Mouse (Mus musculus): ENCODE measurements around the gene Pmpcb. TPM values are rescaled to one million over a fixed set of nuclear protein-coding genes. Genes with fewer than 3 reads are reported as not detected.
A peak's percentile ranks its signal among the peaks of the same experiment; 100 is the strongest.

Pmpcb gene
- total RNA-seq, 2 experiments from 2014 or later = 67.3 to 124 TPM

GRCm38 (mm10) chr5:21729107-21729506 is 7.8 kb upstream of the Pmpcb start:
- ATAC-seq (replicated peaks; ENCODE audit: poor library complexity, severe bottlenecking) = no peak

- ATAC-seq (replicated peaks; ENCODE audit: poor library complexity, severe bottlenecking) = no peak
These were observed 4.6 kb upstream of the Pmpcb start for GRCm38 (mm10) chr5:21732177-21732911.

- ATAC-seq (replicated peaks; ENCODE audit: poor library complexity, severe bottlenecking) = no peak
These were observed 4.0 kb upstream of the Pmpcb start for GRCm38 (mm10) chr5:21732930-21733329.

GRCm38 (mm10) chr5:21735100-21735499 is 1.8 kb upstream of the Pmpcb start:
- no peak for ATAC-seq (replicated peaks; ENCODE audit: poor library complexity, severe bottlenecking)

- peak; percentile 79 for ATAC-seq (replicated peaks; ENCODE audit: poor library complexity, severe bottlenecking)
These were observed 1.4 kb upstream of the Pmpcb start for GRCm38 (mm10) chr5:21735584-21735983.

- no peak for ATAC-seq (replicated peaks; ENCODE audit: poor library complexity, severe bottlenecking)
These were observed 895 bp upstream of the Pmpcb start for GRCm38 (mm10) chr5:21736046-21736445.

- ATAC-seq (replicated peaks; ENCODE audit: poor library complexity, severe bottlenecking) = no peak
These were observed 679 bp downstream of the Pmpcb start for GRCm38 (mm10) chr5:21737620-21738019.

GRCm38 (mm10) chr5:21739120-21739519 is 2.2 kb downstream of the Pmpcb start:
- no peak for ATAC-seq (replicated peaks; ENCODE audit: poor library complexity, severe bottlenecking)

- ATAC-seq (replicated peaks; ENCODE audit: poor library complexity, severe bottlenecking) = no peak
These were observed 2.9 kb downstream of the Pmpcb start for GRCm38 (mm10) chr5:21739881-21740280.

GRCm38 (mm10) chr5:21743606-21744005 is 6.7 kb downstream of the Pmpcb start:
- ATAC-seq (replicated peaks; ENCODE audit: poor library complexity, severe bottlenecking) = no peak

GRCm38 (mm10) chr5:21744651-21745050 is 7.7 kb downstream of the Pmpcb start:
- no peak for ATAC-seq (replicated peaks; ENCODE audit: poor library complexity, severe bottlenecking)

GRCm38 (mm10) chr5:21745966-21746365 is 9.0 kb downstream of the Pmpcb start:
- no peak for ATAC-seq (replicated peaks; ENCODE audit: poor library complexity, severe bottlenecking)

- ATAC-seq (replicated peaks; ENCODE audit: poor library complexity, severe bottlenecking) = peak; percentile 40; the same call in 1 of the 2 replicates
These were observed 31.6 kb downstream of the Pmpcb start for GRCm38 (mm10) chr5:21768506-21768905.

GRCm38 (mm10) chr5:21769841-21770240 is 32.9 kb downstream of the Pmpcb start:
- ATAC-seq (replicated peaks; ENCODE audit: poor library complexity, severe bottlenecking) = no peak

- no peak for ATAC-seq (replicated peaks; ENCODE audit: poor library complexity, severe bottlenecking)
These were observed 39.5 kb downstream of the Pmpcb start for GRCm38 (mm10) chr5:21776491-21776890.

GRCm38 (mm10) chr5:21784161-21785052 is 47.5 kb downstream of the Pmpcb start:
- ATAC-seq (replicated peaks; ENCODE audit: poor library complexity, severe bottlenecking) = peak; percentile 43

GRCm38 (mm10) chr5:21785053-21785452 is 48.1 kb downstream of the Pmpcb start, which contains the start of the genes Dnajc2 and Psmc2:
TSS of gene Dnajc2 (minus strand) at chr5:21785251.
TSS of gene Psmc2 (plus strand) at chr5:21785283.
- ATAC-seq (replicated peaks; ENCODE audit: poor library complexity, severe bottlenecking) = peak; percentile 85

- no peak for ATAC-seq (replicated peaks; ENCODE audit: poor library complexity, severe bottlenecking)
These were observed 48.8 kb downstream of the Pmpcb start for GRCm38 (mm10) chr5:21785776-21786175.

GRCm38 (mm10) chr5:21786258-21787185 is 49.6 kb downstream of the Pmpcb start:
- peak; percentile 85 for ATAC-seq (replicated peaks; ENCODE audit: poor library complexity, severe bottlenecking)
